Mouse (Mus musculus) A20 (cell line): ENCODE measurements around the gene Ak6.

Experiments
- DNase-seq: peaks from one replicate; pipeline ENCODE4 v3.0.0-alpha.2; 2011; ENCODE audit warnings: low read depth, low spot score

Gene Ak6

GRCm38 (mm10) chr13:100669291-100670022 lies 18.7 kb downstream of the Ak6 start, which contains the start of gene Ccdc125:
Gene Ccdc125 (plus strand): TSS chr13:100669717.
- no peak for DNase-seq

- DNase-seq = no peak
Measured at GRCm38 (mm10) chr13:100670181-100670741, 19.5 kb downstream of the Ak6 start.

DNA sequence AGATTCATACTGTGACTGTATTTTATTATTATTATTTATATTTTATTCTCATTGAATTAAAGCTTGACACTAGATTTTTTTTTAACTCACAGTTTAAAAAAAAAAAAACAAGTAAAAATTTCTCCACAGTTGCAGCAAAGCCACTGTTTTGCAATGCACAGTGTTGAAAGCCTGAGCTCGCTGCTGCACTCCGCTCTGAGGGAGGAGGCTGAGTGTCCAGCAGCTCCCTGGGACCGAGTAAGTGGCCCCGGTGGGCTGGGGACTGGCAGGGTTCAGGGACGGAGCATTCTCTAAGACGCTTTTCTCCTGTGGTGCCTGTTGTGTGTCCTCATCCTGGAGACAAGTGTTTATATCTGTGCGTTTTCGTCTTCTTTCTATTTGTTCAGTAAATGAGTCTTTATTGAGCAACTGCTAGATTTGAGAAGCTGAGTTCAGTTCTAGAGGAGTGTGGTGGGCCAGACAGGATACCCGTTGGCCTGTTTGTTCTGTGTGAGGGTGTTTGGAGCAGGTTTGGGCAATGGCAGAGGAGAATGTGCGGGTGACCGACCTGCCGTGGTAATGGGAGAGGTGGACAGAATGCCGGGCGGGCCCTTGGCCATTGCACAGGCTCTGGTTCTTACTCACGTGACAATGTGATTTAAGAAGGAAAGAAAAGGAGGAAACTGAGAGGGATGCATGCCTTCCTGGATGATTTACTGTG lies 25.3 kb downstream of the Ak6 start:
- no peak for DNase-seq

GRCm38 (mm10) chr13:100681615-100682014 lies 30.8 kb downstream of the Ak6 start:
- no peak for DNase-seq

- DNase-seq = peak; percentile 49
Measured at GRCm38 (mm10) chr13:100682837-100683236, 32.1 kb downstream of the Ak6 start.

GRCm38 (mm10) chr13:100684355-100684754 lies 33.6 kb downstream of the Ak6 start:
- DNase-seq = peak; percentile 62

GRCm38 (mm10) chr13:100687513-100687912 lies 36.7 kb downstream of the Ak6 start:
- DNase-seq = peak; percentile 46

GRCm38 (mm10) chr13:100697541-100697940 lies 46.8 kb downstream of the Ak6 start:
- no peak for DNase-seq

DNA sequence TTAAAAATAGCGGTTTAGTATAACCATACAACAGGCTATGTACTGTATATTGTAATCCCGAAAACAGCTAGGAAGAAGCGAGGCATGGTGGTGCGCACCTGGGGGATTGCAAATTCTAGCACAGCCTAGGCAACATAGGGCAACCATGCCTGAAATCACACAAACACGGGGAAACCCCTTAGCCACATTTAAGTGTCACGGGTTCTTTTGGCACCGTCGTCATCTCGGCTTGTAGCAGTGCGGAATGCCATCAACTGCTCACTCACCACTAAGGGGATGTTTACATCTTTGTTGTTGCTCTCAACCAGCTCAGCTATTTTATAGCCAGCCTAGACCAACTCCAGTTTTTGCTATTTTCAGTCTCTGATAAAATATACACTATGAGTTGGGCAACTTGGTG lies 48.1 kb downstream of the Ak6 start:
- no peak for DNase-seq

- peak; percentile 26 for DNase-seq
Measured at GRCm38 (mm10) chr13:100703468-100703867, 52.7 kb downstream of the Ak6 start.

- no peak for DNase-seq
Measured at GRCm38 (mm10) chr13:100706206-100706605, 55.4 kb downstream of the Ak6 start.

DNA sequence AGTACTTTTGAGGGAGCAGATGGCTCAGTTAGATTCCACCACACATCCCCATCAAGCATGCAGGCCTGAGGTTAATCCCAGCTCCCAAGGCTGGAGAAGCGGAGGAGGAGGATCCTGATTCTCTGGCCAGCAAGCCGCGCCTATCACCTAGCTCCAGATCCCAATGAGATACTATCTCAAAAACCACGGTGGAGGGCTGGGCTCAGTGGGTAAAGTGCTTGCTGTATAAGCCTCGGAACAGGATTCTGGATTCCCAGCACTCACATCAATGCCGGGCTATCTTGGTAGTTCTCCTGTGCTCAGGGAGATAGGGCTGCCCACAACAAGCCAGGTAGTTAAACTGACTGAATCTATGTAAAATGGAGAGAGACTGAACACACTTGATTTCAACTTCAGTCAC lies 64.7 kb downstream of the Ak6 start:
- no peak for DNase-seq
